Mouse (Mus musculus) heart, adult 2 months (tissue): ENCODE measurements around the gene Ddx54.

Experiments
- CTCF ChIP-seq: fragments of 200-600 bp; IDR thresholded peaks from 2 replicates; pipeline ENCODE4 v1.8.1; 2022; ENCODE audit warnings: antibody characterized with exemption, mild to moderate bottlenecking, moderate library complexity
- POLR2A ChIP-seq: fragments of 200-500 bp; IDR thresholded peaks from 2 replicates; pipeline ENCODE4 v1.6.1; 2011; ENCODE audit warnings: mild to moderate bottlenecking, low read depth, low read length, control low read depth; ENCODE audit not compliant: insufficient read depth

GRCm38 (mm10) chr5:120603515-120603914 lies 9.0 kb upstream of the Ddx54 start:
- TF ChIP-seq POLR2A, result no peak
- TF ChIP-seq CTCF, result no peak
